Mouse (Mus musculus) left cerebral cortex, adult 2 months (tissue): ENCODE data around the gene Asxl2. TPM values are rescaled to one million over a fixed set of nuclear protein-coding genes. Genes with fewer than 3 reads are reported as not detected.
"Not testable (repeated sequence)": the region's sequence is repeated elsewhere in the genome, so short reads cannot be mapped to it uniquely, and the experiment has no call there.

Source experiments
- DNase-seq, 2 experiments: peaks; one replicate each; pipeline ENCODE4 v3.0.0; 2021 to 2022; ENCODE audit warnings: low spot score in 2 of 2, mixed read lengths in 1 of 2; ENCODE audit errors: extremely low spot score in 1 of 2
- H3K27ac ChIP-seq: fragments of 200-600 bp; 2 replicates; pipeline ENCODE4 v1.8.1; 2022
- H3K4me3 ChIP-seq: fragments of 200-600 bp; 2 replicates; pipeline ENCODE4 v1.8.1; 2022
- CTCF ChIP-seq: fragments of 200-600 bp; IDR thresholded peaks from 2 replicates; pipeline ENCODE4 v1.8.1; 2022; ENCODE audit warnings: antibody characterized with exemption, mild to moderate bottlenecking, moderate library complexity
- intact Hi-C: fragments of 180-260 bp; cut with DNase I; formaldehyde crosslinking; loops from one replicate; pipeline ENCODE4 v1.15.1; 2025
- total RNA-seq, 2 experiments: library from RNA; stranded (reverse); gene quantifications; 2 replicates each; pipeline ENCODE4 v1.2.3; 2021

The Asxl2 gene
- total RNA-seq, 2 experiments from 2014 or later: 31.3 to 33.3 TPM

DNA sequence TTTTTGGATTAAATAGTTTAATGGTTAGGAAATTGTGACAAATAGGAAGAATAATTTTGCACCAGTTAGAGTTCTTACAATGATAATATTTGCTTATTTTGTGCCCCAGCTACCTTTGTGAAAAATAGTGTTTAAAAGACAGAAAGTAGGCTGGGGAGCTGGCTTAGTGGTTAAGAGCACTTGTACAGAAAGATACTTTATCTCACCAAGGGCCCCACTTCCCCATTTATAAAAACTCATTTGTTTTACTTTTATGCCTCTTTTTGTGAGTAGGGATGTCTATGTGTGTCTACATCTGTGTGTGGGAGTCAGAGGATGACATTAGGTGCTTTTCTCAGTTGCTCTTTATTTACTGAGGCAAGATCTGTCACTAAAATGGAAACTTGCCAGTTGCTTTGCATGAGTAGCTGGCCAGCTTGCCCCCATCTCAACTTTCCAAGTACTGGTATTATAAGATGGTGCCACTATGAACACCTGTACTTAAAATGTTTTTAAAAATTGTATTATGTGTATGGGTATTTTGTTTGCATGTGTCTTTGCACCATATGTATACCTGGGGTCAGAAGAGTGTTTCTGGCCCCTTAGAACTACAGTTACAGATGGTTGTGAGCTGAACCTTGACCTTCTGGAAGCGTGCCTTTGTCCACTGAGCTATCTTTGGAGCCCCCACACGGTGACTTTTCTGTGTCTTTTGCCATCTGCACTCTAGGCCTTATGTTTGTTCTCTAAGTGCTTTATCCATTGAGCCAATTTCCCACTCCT, 3.2 kb downstream of the Asxl2 start:
- no peak for TF ChIP-seq CTCF
- intact Hi-C loops: loop anchor here (5.0 kb wide), 2 partner anchors 118 to 802 kb away; partner anchors contain the start of genes Cenpo and Ptrhd1
- no peak for DNase-seq
- no peak overlapping the region for H3K27ac ChIP-seq
- no peak overlapping the region for H3K4me3 ChIP-seq

DNA sequence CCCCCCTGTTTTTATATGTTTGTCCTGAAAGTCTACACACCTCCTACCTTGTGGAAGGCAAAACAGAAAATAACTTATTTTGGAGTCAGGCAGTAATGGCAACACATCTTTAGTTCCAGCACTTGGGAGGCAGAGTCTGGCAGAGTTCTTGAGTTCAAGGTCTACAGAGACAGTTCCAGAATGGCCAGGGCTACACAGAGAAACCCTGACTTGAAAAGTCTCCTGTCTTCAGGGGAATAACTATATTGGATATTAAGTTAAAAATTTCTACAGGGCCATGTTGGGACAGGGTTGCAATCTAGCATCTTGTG, 3.7 kb downstream of the Asxl2 start:
- Histone ChIP-seq H3K27ac (no peak overlapping the region), H3K4me3 (no peak overlapping the region)
- no peak for DNase-seq
- intact Hi-C loops: no loop called here
- TF ChIP-seq CTCF: no peak

DNA sequence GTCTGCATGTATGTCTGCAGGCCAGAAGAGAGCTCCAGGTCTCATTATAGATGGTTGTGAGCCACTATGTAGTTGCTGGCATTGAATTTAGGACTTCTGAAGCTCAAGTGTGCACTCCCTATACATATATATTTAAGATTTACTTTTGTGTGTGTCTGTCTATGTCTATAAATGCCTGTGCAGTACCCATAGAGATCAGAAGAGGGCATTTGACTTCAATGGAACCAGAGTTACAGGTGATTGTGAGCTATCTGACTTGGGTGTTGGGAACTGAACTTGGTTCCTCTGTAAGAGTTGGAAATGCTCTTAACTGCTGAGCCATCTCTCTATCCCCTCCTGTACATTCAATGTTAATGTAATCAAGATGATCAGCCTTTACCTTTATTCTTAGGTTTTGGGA, 4.3 kb downstream of the Asxl2 start:
- DNase-seq: no peak
- TF ChIP-seq CTCF: peak; percentile 18
- Histone ChIP-seq H3K4me3 (no peak overlapping the region), H3K27ac (no peak overlapping the region)
- intact Hi-C loops: no loop called here

DNA sequence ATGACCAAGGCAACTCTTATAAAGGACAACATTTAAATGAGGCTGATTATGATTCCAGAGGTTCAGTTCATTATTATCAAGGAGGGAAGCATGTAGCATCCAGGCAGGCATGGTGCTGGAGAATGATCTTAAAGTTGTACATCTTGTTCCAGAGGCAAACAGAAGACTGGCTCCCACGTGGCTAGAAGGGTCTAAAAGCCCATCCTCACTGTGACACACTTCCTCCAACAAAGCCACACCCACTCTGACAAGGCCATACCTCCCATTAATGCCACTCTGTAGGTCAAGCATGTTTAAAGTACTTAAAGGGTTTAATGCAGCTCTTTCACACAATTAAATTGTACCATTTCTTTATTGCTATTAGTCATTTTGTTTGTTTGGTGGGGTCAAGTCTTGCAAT, 7.1 kb downstream of the Asxl2 start:
- DNase-seq: no peak
- no peak overlapping the region for H3K4me3 ChIP-seq
- no peak for TF ChIP-seq CTCF
- H3K27ac ChIP-seq: no peak overlapping the region
- intact Hi-C loops: no loop called here

DNA sequence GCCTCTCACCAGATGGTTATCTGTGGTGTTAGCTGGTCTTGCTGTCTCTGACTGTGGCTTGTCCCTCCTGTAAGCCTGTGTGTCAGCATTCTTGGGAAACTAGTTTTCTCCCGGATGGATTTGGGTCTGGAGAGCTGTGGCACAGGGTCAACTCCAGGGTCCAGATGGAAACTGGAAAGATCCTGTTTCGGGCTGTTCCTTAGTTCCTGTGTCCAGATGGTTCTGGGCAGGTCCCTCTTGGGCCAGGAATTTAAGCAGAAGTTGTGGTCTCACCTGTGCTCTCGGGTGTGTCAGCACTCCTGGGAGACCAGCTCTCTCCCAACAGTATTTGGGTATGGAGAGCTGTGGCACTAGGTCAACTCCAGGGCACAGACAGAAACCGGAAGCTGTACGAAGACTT, 9.8 kb downstream of the Asxl2 start:
- Histone ChIP-seq H3K4me3 (no peak overlapping the region), H3K27ac (no peak overlapping the region)
- TF ChIP-seq CTCF: no peak
- intact Hi-C loops: no loop called here
- no peak for DNase-seq

DNA sequence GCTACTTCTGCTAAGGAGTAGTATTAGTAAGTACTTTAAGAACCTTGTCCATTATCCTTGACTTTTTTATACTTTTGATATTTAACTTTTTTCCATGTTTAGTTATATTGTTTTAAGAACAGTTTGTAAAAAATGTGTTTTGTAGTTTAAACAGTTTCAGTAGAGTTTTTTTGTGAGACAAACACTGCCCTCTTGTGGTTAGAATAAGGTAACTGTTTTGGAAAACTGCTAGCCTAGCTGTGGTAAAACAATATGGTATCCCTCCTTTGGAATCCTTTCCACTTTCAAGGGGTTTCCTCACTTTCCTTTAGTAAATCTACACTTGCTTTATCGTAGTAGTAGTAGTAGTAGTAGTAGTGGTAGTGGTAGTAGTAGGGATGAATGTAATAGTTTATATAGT, 11.2 kb downstream of the Asxl2 start:
- H3K27ac ChIP-seq: no peak overlapping the region
- TF ChIP-seq CTCF: peak; percentile 59
- intact Hi-C loops: no loop called here
- no peak overlapping the region for H3K4me3 ChIP-seq
- no peak for DNase-seq

DNA sequence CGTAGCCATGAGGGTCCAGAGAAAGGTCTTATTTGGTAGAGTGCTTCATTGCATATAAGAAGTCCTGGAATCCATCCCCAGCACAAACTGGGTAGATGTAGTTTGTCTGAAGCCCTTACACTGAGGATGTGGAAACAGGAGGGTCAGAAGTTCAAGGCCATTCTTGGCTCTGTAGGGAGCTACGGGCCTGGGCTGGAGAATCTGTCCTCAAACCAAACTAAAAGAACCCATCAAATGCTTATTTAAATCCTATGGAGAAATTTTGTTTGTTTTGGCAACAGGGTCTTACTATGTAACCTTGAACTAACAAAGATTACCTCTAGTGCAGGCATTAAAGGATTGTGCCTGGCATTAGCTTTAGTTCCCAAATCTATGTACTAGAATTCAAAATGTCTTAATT, 14.3 kb downstream of the Asxl2 start:
- no peak overlapping the region for H3K27ac ChIP-seq
- no peak for TF ChIP-seq CTCF
- intact Hi-C loops: no loop called here
- DNase-seq: no peak
- H3K4me3 ChIP-seq: no peak overlapping the region

DNA sequence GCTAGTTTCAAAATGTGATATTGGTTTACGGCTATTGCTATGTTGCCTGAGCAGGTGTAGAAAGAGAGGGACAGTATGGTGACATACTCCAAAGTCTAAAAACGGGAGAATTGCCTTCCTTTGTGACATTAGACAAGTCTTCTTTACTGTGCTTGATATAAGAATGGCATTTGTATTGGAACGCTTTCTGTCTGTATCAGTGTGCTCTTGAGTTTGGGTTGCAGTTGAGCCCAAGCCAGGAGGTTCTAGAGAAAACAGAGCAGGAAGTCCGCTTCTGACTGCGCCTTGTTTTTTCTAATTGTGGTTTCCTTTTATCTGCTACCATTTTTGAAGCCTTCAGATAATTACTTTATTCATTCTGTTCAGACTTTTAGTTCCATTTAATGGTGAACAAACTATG, 14.7 kb downstream of the Asxl2 start:
- H3K27ac ChIP-seq: no peak overlapping the region
- no peak for TF ChIP-seq CTCF
- intact Hi-C loops: no loop called here

DNA sequence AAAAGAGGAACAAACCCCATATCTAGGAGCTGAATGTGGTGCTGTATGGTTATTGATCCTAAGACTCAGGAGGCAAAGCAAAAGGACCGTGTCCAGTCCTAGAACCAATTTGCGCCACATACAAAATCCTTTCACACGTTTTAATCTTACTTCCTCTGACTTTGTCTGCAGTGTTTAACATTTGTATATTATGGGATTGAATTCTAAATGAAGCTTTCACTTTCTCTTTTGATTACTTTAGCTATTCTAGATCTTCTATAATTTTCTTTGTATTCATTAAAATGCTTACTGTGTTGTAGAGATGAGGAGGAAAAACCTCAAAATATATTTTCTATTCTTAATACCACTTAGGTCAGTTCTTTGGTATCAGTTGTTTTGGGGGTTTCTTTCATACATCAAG, 26.9 kb downstream of the Asxl2 start:
- no peak overlapping the region for H3K27ac ChIP-seq
- DNase-seq: no peak
- intact Hi-C loops: no loop called here
- H3K4me3 ChIP-seq: no peak overlapping the region
- TF ChIP-seq CTCF: no peak

More for the DNA sequence above, 14.7 kb downstream of the Asxl2 start:
- DNase-seq: no peak
- no peak overlapping the region for H3K4me3 ChIP-seq

DNA sequence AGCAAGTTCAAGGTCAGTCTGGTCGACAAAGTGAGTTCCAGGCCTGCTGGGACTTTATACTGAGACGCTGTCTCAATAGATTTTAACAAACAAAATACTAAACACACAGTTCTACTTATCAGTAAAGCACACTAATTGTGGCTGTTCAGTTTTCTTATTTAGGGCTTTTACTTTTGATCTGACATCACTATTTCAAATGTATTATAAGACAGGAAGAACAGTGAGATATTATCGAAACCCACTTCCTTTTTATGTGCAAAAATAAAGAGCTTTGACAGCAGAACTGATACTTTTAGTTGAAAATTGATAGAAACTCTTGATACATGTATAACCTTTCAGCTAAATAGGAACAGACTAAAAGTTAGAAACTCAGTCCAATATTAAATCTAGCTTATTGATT, 36.4 kb downstream of the Asxl2 start:
- no peak for DNase-seq
- intact Hi-C loops: no loop called here
- Histone ChIP-seq H3K4me3 (no peak overlapping the region), H3K27ac (no peak overlapping the region)
- TF ChIP-seq CTCF: no peak

DNA sequence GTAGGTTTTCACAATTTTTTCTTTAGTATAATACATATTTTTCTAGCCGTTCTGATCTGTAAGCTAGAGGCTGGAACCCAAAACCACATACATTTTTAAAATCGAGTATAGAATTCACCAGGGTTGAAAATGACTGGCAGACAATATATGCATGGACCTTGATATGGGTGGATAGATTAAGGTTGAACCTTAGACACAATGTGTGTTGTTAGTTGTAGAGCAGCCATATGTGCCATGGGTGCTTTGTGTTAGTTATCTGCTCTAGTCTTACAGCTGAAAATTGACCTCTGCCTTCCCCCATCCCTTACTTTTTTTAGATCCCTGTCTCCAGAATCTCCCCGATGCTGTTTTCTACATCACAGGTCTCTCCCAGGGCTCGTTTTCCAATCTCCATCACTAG, 73.0 kb downstream of the Asxl2 start:
- H3K27ac ChIP-seq: no peak overlapping the region
- no peak overlapping the region for H3K4me3 ChIP-seq
- TF ChIP-seq CTCF: no peak
- DNase-seq: no peak
- intact Hi-C loops: loop anchor here (5.0 kb wide), 1 partner anchor 73 kb away; the partner anchor contains the start of gene Dtnb

DNA sequence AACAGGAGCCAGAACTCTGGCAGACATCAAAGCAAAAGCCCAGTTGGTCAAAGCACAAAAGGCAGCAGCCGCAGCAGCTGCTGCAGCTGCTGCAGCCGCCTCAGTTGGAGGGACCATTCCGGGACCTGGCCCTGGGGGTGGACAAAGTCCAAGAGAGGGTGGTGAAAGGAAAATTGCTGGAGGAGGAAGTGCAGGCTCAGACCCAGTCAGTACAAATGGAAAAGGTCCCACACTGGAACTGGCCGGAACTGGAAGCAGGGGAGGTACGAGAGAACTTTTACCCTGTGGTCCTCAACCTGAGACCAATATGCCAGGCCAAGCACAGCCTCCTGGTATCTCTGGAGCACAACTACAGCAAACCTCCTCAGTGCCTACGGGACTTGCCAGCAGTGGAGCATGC, 73.4 kb downstream of the Asxl2 start:
- intact Hi-C loops: no loop called here
- Histone ChIP-seq H3K4me3 (no peak overlapping the region), H3K27ac (no peak overlapping the region)
- DNase-seq: no peak
- no peak for TF ChIP-seq CTCF

DNA sequence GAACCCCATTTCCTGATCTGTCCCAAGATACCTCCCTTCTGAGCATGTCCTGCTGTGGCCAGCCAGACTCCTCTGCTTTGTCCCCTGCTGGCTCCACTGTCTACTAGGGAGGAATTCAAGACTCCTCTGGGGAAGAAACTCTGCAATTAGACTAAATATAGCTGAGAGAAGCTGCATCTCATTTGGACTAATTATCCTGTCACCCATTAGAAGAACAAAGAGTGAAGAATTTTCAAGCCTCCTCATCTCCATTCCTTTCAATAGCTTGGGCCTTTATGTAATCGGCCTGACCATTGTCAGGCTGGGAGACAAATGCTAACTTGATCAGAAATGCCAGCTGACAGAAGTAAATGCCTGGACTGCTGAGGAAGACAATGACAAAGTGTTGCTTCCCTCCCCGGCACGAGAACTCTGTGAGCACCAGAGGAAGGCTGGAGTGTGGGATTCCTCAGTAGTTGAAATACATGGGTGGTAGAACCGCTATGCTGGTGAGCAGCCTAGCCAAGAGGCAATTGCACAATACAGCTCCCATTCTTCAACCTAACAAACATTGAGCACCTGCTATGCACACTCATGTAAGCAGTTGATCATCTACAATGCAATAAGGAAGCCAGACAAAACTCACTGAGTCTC, 92.1 kb downstream of the Asxl2 start:
- DNase-seq: no peak
- no peak overlapping the region for H3K27ac ChIP-seq
- H3K4me3 ChIP-seq: no peak overlapping the region
- no peak for TF ChIP-seq CTCF
- intact Hi-C loops: loop anchor here (2.0 kb wide), 1 partner anchor 54 kb away; the partner anchor contains the start of gene Dtnb

DNA sequence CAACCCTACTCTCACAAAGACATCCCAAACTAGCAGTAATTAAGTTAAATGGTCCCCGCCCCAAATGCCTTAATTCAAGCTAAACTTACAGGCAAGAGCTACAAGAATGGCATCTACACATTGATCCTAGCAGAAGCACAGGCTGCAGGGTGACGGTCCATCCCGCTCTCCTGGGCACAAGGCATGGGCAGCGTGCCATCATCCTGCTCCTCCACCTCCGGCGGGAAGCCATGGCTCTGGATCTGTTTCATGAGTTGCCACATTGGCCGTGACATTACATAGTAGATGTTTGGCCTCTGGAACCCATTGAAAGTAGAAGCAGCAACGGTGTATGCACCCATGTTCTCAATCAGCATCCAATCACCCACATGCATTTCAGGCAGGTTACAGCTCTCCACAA, 95.1 kb downstream of the Asxl2 start:
- DNase-seq: not testable (repeated sequence)

More for the DNA sequence above, 95.1 kb downstream of the Asxl2 start:
- H3K27ac ChIP-seq, intact Hi-C loops, H3K4me3 ChIP-seq: not testable (repeated sequence)
